Mouse (Mus musculus): Measurements from ENCODE around the gene Plekha7. TPM values are rescaled to one million over a fixed set of nuclear protein-coding genes. Genes with fewer than 3 reads are reported as not detected.

The Plekha7 gene
- polyA plus RNA-seq, 1 experiment, result 3.8 TPM

GRCm38 (mm10) chr7:116282755-116283154 lies 25.4 kb downstream of the Plekha7 start:
- Histone ChIP-seq H3K36me3 (ENCODE audit: control insufficient read depth, insufficient read depth, low read length) (no peaks in the 10 kb centered on the region), H3K4me3 (ENCODE audit: extremely low read depth, insufficient read depth, insufficient read length) (no peak overlapping the region), H3K4me1 (ENCODE audit: control insufficient read depth, insufficient read depth, insufficient read length) (no peaks in the 10 kb centered on the region), H3K27me3 (ENCODE audit: control insufficient read depth, insufficient read depth, low read length) (no peaks in the 10 kb centered on the region), H3K27ac (ENCODE audit: insufficient read depth, low read length) (no peak overlapping the region)
- no peak for DNase-seq (ENCODE audit: low read depth in 1 of 2, low spot score in 2 of 2)
- WGBS, result 79% methylated on average over 11 of the region's 11 CpGs
- no peak for TF ChIP-seq CTCF (IDR thresholded peaks at IDR 0.05; ENCODE audit: extremely low read depth, insufficient read depth, insufficient read length, insufficient replicate concordance)

DNA sequence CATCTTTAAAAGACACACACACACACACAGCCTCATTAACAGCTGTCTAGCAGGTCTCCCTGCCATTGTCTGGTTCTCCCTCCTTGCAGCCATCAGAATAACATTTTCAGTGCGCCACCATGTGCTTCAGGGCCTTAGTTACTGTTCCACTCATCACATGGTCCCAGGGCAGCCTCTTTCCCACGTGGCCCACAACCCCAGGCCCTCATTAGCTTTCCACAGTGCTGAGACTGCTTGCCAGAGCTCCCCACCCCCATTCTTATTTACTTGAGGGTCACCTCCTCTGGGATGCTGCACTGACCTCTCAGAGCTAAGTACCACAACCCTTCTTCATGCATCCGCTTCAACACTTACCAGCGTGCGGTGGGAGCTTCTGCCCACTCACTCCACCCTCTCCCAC lies 28.1 kb downstream of the Plekha7 start:
- TF ChIP-seq CTCF (IDR thresholded peaks at IDR 0.05; ENCODE audit: extremely low read depth, insufficient read depth, insufficient read length, insufficient replicate concordance) (no peak), POLR2A (IDR thresholded peaks at IDR 0.05; ENCODE audit: low read depth, low read length) (no peak)
- 74% methylated on average over 5 of the region's 5 CpGs for WGBS
- no peak overlapping the region for H3K4me3 ChIP-seq (ENCODE audit: extremely low read depth, insufficient read depth, insufficient read length)
- no peaks in the 10 kb centered on the region for H3K27me3 ChIP-seq (ENCODE audit: control insufficient read depth, insufficient read depth, low read length)
- no peak overlapping the region for H3K27ac ChIP-seq (ENCODE audit: insufficient read depth, low read length)
- H3K4me1 ChIP-seq (ENCODE audit: control insufficient read depth, insufficient read depth, insufficient read length), result no peaks in the 10 kb centered on the region
- no peak for DNase-seq (ENCODE audit: low read depth in 1 of 2, low spot score in 2 of 2)
- no peaks in the 10 kb centered on the region for H3K36me3 ChIP-seq (ENCODE audit: control insufficient read depth, insufficient read depth, low read length)

DNA sequence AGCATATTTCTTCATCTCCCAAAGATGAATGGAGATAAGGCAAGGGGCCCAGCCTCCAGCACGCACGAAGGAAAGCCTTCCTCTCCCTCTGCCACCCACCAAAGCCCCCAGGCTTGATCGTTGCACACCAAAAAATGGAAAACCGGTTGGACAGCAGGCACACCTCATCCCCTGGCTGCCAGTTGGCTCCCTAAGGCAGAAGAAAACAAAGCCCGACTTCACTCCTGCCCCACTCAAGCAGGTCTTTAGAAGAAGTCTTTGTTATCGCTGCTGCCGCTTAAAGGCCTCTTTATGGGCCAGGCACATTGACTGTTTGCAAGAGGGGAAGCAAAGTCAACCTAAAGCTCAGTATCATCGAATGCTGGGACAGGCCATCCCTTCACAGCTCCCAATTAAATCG lies 29.9 kb downstream of the Plekha7 start:
- no peak for DNase-seq (ENCODE audit: low read depth in 1 of 2, low spot score in 2 of 2)
- no peak for TF ChIP-seq CTCF (IDR thresholded peaks at IDR 0.05; ENCODE audit: extremely low read depth, insufficient read depth, insufficient read length, insufficient replicate concordance)
- TF ChIP-seq POLR2A (IDR thresholded peaks at IDR 0.05; ENCODE audit: low read depth, low read length), result no peak
- Histone ChIP-seq H3K36me3 (ENCODE audit: control insufficient read depth, insufficient read depth, low read length) (no peaks in the 10 kb centered on the region), H3K27ac (ENCODE audit: insufficient read depth, low read length) (no peak overlapping the region), H3K27me3 (ENCODE audit: control insufficient read depth, insufficient read depth, low read length) (no peaks in the 10 kb centered on the region), H3K4me1 (ENCODE audit: control insufficient read depth, insufficient read depth, insufficient read length) (no peaks in the 10 kb centered on the region), H3K4me3 (ENCODE audit: extremely low read depth, insufficient read depth, insufficient read length) (no peak overlapping the region)
- WGBS, result 87% methylated on average over 9 of the region's 9 CpGs

GRCm38 (mm10) chr7:116276315-116276714 lies 31.9 kb downstream of the Plekha7 start:
- no peaks in the 10 kb centered on the region for H3K27me3 ChIP-seq (ENCODE audit: control insufficient read depth, insufficient read depth, low read length)
- no peak overlapping the region for H3K4me3 ChIP-seq (ENCODE audit: extremely low read depth, insufficient read depth, insufficient read length)
- TF ChIP-seq POLR2A (IDR thresholded peaks at IDR 0.05; ENCODE audit: low read depth, low read length), result no peak
- TF ChIP-seq CTCF (IDR thresholded peaks at IDR 0.05; ENCODE audit: extremely low read depth, insufficient read depth, insufficient read length, insufficient replicate concordance), result no peak
- no peaks in the 10 kb centered on the region for H3K36me3 ChIP-seq (ENCODE audit: control insufficient read depth, insufficient read depth, low read length)
- no peaks in the 10 kb centered on the region for H3K4me1 ChIP-seq (ENCODE audit: control insufficient read depth, insufficient read depth, insufficient read length)
- no peak for DNase-seq (ENCODE audit: low read depth in 1 of 2, low spot score in 2 of 2)
- no peak overlapping the region for H3K27ac ChIP-seq (ENCODE audit: insufficient read depth, low read length)

DNA sequence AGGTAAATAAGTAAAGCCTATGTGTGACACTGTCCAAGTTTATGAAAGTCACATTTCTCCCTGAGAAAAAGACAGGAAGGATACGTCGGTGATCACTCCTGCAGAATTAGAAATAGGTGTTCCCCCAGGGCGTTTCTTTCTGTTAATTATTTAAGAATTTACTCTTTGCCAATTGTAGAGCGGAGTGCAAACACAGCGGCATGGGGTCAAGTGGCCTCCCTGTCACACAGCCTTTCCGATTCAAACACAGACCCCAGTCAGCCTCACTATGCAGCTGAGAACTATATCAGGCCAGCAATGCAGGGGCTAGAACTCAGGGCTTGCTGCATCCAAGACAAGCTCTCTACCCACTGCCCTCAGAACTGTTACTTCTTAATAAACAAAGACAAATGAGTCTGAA lies 35.1 kb downstream of the Plekha7 start:
- H3K27me3 ChIP-seq (ENCODE audit: control insufficient read depth, insufficient read depth, low read length), result no peaks in the 10 kb centered on the region
- H3K27ac ChIP-seq (ENCODE audit: insufficient read depth, low read length), result no peak overlapping the region
- no peaks in the 10 kb centered on the region for H3K4me1 ChIP-seq (ENCODE audit: control insufficient read depth, insufficient read depth, insufficient read length)
- no peak for DNase-seq (ENCODE audit: low read depth in 1 of 2, low spot score in 2 of 2)
- no peaks in the 10 kb centered on the region for H3K36me3 ChIP-seq (ENCODE audit: control insufficient read depth, insufficient read depth, low read length)
- H3K4me3 ChIP-seq (ENCODE audit: extremely low read depth, insufficient read depth, insufficient read length), result no peak overlapping the region
- WGBS, result 90% methylated on average over 6 of the region's 6 CpGs
- TF ChIP-seq POLR2A (IDR thresholded peaks at IDR 0.05; ENCODE audit: low read depth, low read length), result no peak
- TF ChIP-seq CTCF (IDR thresholded peaks at IDR 0.05; ENCODE audit: extremely low read depth, insufficient read depth, insufficient read length, insufficient replicate concordance), result no peak

DNA sequence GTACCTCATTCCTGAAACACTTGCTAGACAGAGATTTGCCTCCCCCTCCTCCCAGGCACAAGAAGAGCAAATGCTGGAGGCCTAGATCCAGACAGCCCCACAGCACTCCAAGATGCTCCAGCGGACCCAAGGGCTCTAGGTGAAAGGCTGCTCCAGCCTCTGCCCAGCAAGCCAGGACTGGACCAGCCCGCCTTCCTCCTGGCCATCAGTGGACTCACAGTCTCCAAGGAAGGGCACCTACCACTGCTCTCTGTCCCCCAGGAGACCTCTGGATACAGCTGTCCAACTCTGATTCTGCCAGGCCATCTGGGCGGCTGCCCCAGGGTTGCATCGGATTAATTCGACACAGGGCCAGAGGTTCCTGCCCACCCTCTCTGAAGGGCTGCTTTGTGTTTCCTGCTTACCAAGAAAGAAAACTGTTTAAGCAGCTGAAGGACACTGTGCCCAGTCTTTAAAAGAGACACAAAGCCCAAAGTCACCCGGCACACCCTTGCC lies 38.6 kb downstream of the Plekha7 start:
- H3K4me1 ChIP-seq (ENCODE audit: control insufficient read depth, insufficient read depth, insufficient read length), result no peaks in the 10 kb centered on the region
- DNase-seq (ENCODE audit: low read depth in 1 of 2, low spot score in 2 of 2), result no peak
- 91% methylated on average over 6 of the region's 6 CpGs for WGBS
- H3K27ac ChIP-seq (ENCODE audit: insufficient read depth, low read length), result no peak overlapping the region
- no peak overlapping the region for H3K4me3 ChIP-seq (ENCODE audit: extremely low read depth, insufficient read depth, insufficient read length)
- no peaks in the 10 kb centered on the region for H3K27me3 ChIP-seq (ENCODE audit: control insufficient read depth, insufficient read depth, low read length)
- no peaks in the 10 kb centered on the region for H3K36me3 ChIP-seq (ENCODE audit: control insufficient read depth, insufficient read depth, low read length)
- TF ChIP-seq CTCF (IDR thresholded peaks at IDR 0.05; ENCODE audit: extremely low read depth, insufficient read depth, insufficient read length, insufficient replicate concordance), result no peak
- no peak for TF ChIP-seq POLR2A (IDR thresholded peaks at IDR 0.05; ENCODE audit: low read depth, low read length)

- no peak for DNase-seq (ENCODE audit: low read depth in 1 of 2, low spot score in 2 of 2)
- Histone ChIP-seq H3K4me1 (ENCODE audit: control insufficient read depth, insufficient read depth, insufficient read length) (no peaks in the 10 kb centered on the region), H3K36me3 (ENCODE audit: control insufficient read depth, insufficient read depth, low read length) (no peaks in the 10 kb centered on the region), H3K4me3 (ENCODE audit: extremely low read depth, insufficient read depth, insufficient read length) (no peak overlapping the region), H3K27me3 (ENCODE audit: control insufficient read depth, insufficient read depth, low read length) (no peaks in the 10 kb centered on the region), H3K27ac (ENCODE audit: insufficient read depth, low read length) (no peak overlapping the region)
- 80% methylated on average over 13 of the region's 13 CpGs for WGBS
- no peak for TF ChIP-seq CTCF (IDR thresholded peaks at IDR 0.05; ENCODE audit: extremely low read depth, insufficient read depth, insufficient read length, insufficient replicate concordance)
- no peak for TF ChIP-seq POLR2A (IDR thresholded peaks at IDR 0.05; ENCODE audit: low read depth, low read length)
These were observed 39.9 kb downstream of the Plekha7 start for GRCm38 (mm10) chr7:116268113-116268926.
